Mouse (Mus musculus) stomach, embryonic 15.5 days (tissue): ENCODE measurements around the gene Clip2. TPM values are rescaled to one million over a fixed set of nuclear protein-coding genes. Genes with fewer than 3 reads are reported as not detected.
A peak's percentile ranks its signal among the peaks of the same experiment; 100 is the strongest.

Experiments
- ATAC-seq: fragments of 200-750 bp; cut with Nextera tagmentation; 2 replicates; pipeline ENCODE4 v1.8.0; 2017; ENCODE audit warnings: low read depth, moderate number of reproducible peaks, moderate TSS enrichment; ENCODE audit not compliant: insufficient read depth, low FRiP score
- H3K27ac ChIP-seq: fragments of 300-500 bp; sonication (generic); 2 replicates; pipeline ENCODE4 v1.5.1; 2015; ENCODE audit warnings: mild to moderate bottlenecking, inconsistent platforms
- H3K27me3 ChIP-seq: fragments of 300-500 bp; sonication (generic); replicated peaks from 2 replicates; pipeline ENCODE4 v1.6.1; 2015; ENCODE audit warnings: inconsistent platforms
- H3K36me3 ChIP-seq: fragments of 300-500 bp; sonication (generic); 2 replicates; pipeline ENCODE4 v1.6.1; 2015; ENCODE audit warnings: inconsistent platforms
- H3K4me1 ChIP-seq: fragments of 300-500 bp; sonication (generic); 2 replicates; pipeline ENCODE4 v1.6.1; 2015; ENCODE audit warnings: inconsistent platforms
- H3K4me2 ChIP-seq: fragments of 300-500 bp; sonication (generic); 2 replicates; pipeline ENCODE4 v1.6.1; 2015; ENCODE audit warnings: mild to moderate bottlenecking, inconsistent platforms
- H3K4me3 ChIP-seq: fragments of 300-500 bp; sonication (generic); replicated peaks from 2 replicates; pipeline ENCODE4 v1.5.1; 2015; ENCODE audit warnings: inconsistent platforms
- H3K9ac ChIP-seq: fragments of 300-500 bp; sonication (generic); 2 replicates; pipeline ENCODE4 v1.6.1; 2015; ENCODE audit warnings: inconsistent platforms
- H3K9me3 ChIP-seq: fragments of 300-500 bp; sonication (generic); 2 replicates; pipeline ENCODE4 v1.6.1; 2016; ENCODE audit warnings: inconsistent platforms
- WGBS: fragments of 180-500 bp; shearing (Covaris S2); methylation state at CpG from one replicate; pipeline ENCODE4 v1.1.7; 2015; 5-methylcytosine and 5-hydroxymethylcytosine counted together
- polyA plus RNA-seq: library from polyadenylated mRNA; unstranded; fragments of >200 nt; fragmentation: Nextera tagmentation; extraction: Ambion mirVana; gene quantifications from 2 replicates; pipeline ENCODE4 v1.2.1, GENCODE M21; 2015

Gene Clip2
- polyA plus RNA-seq, result 2.9 and 3.5 TPM in 2 replicates

- ATAC-seq, result peak; percentile 91
- 1% methylated on average over 59 of the region's 61 CpGs for WGBS
- Histone ChIP-seq H3K27me3 (no peaks in the 10 kb centered on the region), H3K4me1 (peaks cover 37% of the 10 kb centered on the region), H3K9me3 (no peaks in the 10 kb centered on the region), H3K36me3 (no peaks in the 10 kb centered on the region), H3K9ac (peak within 1 kb of the TSS; percentile 86), H3K4me2 (peak within 1 kb of the TSS; percentile 72), H3K4me3 (peak within 1 kb of the TSS; percentile 70), H3K27ac (peak within 1 kb of the TSS; percentile 95)
Measured at GRCm38 (mm10) chr5:134552110-134552972, at the start of gene Clip2. Clip2 (minus strand) TSS chr5:134552434.

GRCm38 (mm10) chr5:134597711-134598110, 45.5 kb upstream of the Clip2 start:
- Histone ChIP-seq H3K4me1 (no peaks in the 10 kb centered on the region), H3K4me2 (no peak overlapping the region), H3K4me3 (no peak overlapping the region), H3K9ac (no peak overlapping the region), H3K36me3 (peaks cover 54% of the 10 kb centered on the region), H3K9me3 (no peaks in the 10 kb centered on the region), H3K27ac (no peak overlapping the region), H3K27me3 (no peaks in the 10 kb centered on the region)
- no peak for ATAC-seq
- WGBS, result 82% methylated on average over 10 of the region's 10 CpGs

GRCm38 (mm10) chr5:134593093-134593492, 40.9 kb upstream of the Clip2 start:
- Histone ChIP-seq H3K4me1 (no peaks in the 10 kb centered on the region), H3K36me3 (peaks cover 57% of the 10 kb centered on the region), H3K4me2 (no peak overlapping the region), H3K9me3 (no peaks in the 10 kb centered on the region), H3K27ac (no peak overlapping the region), H3K9ac (no peak overlapping the region), H3K4me3 (no peak overlapping the region), H3K27me3 (no peaks in the 10 kb centered on the region)
- ATAC-seq, result peak; percentile 62; the same call in 1 of the 2 replicates
- 86% methylated on average over 9 of the region's 9 CpGs for WGBS

- peaks cover 50% of the 10 kb centered on the region for H3K36me3 ChIP-seq
- 89% methylated on average over 11 of the region's 11 CpGs for whole genome bisulfite sequencing
Measured at GRCm38 (mm10) chr5:134592026-134592581, 39.9 kb upstream of the Clip2 start.

GRCm38 (mm10) chr5:134589900-134590299, 37.7 kb upstream of the Clip2 start:
- H3K9me3 ChIP-seq, result no peaks in the 10 kb centered on the region
- H3K27me3 ChIP-seq, result no peaks in the 10 kb centered on the region
- H3K4me2 ChIP-seq, result no peak overlapping the region
- no peak for ATAC-seq
- no peak overlapping the region for H3K4me3 ChIP-seq
- H3K4me1 ChIP-seq, result no peaks in the 10 kb centered on the region
- H3K9ac ChIP-seq, result no peak overlapping the region
- no peak overlapping the region for H3K27ac ChIP-seq
- peaks cover 34% of the 10 kb centered on the region for H3K36me3 ChIP-seq
- WGBS, result 81% methylated on average over 3 of the region's 3 CpGs

More at GRCm38 (mm10) chr5:134592026-134592581, 39.9 kb upstream of the Clip2 start:
- ATAC-seq, result no peak
- Histone ChIP-seq H3K9ac (no peak overlapping the region), H3K27ac (no peak overlapping the region), H3K9me3 (no peaks in the 10 kb centered on the region), H3K4me1 (no peaks in the 10 kb centered on the region), H3K4me3 (no peak overlapping the region), H3K4me2 (no peak overlapping the region), H3K27me3 (no peaks in the 10 kb centered on the region)

GRCm38 (mm10) chr5:134584798-134585197, 32.6 kb upstream of the Clip2 start:
- no peak overlapping the region for H3K4me3 ChIP-seq
- WGBS, result 81% methylated on average over 5 of the region's 5 CpGs
- no peaks in the 10 kb centered on the region for H3K9me3 ChIP-seq
- H3K27ac ChIP-seq, result no peak overlapping the region
- H3K4me2 ChIP-seq, result no peak overlapping the region
- no peak for ATAC-seq
- H3K27me3 ChIP-seq, result no peaks in the 10 kb centered on the region
- no peak overlapping the region for H3K9ac ChIP-seq
- H3K36me3 ChIP-seq, result peaks cover 13% of the 10 kb centered on the region
- peaks cover 12% of the 10 kb centered on the region; the same call in 1 of the 2 replicates for H3K4me1 ChIP-seq

- Histone ChIP-seq H3K9me3 (no peaks in the 10 kb centered on the region), H3K27me3 (no peaks in the 10 kb centered on the region), H3K36me3 (peaks cover 13% of the 10 kb centered on the region), H3K4me1 (peaks cover 12% of the 10 kb centered on the region; the same call in 1 of the 2 replicates), H3K4me2 (peak overlapping the region; percentile 86), H3K4me3 (peak overlapping the region; percentile 99), H3K9ac (peak overlapping the region; percentile 16; the same call in 1 of the 2 replicates), H3K27ac (no peak overlapping the region)
- ATAC-seq, result no peak
- 69% methylated on average over 3 of the region's 3 CpGs for WGBS
Measured at GRCm38 (mm10) chr5:134583884-134584213, 31.6 kb upstream of the Clip2 start.

- H3K4me2 ChIP-seq, result peak overlapping the region; percentile 86
- H3K4me3 ChIP-seq, result peak overlapping the region; percentile 99
- H3K27ac ChIP-seq, result peak overlapping the region; percentile 78
- H3K9ac ChIP-seq, result peak overlapping the region; percentile 98
- no peaks in the 10 kb centered on the region for H3K27me3 ChIP-seq
- WGBS, result 24% methylated on average over 15 of the region's 15 CpGs
- ATAC-seq, result no peak
- peaks cover 12% of the 10 kb centered on the region; the same call in 1 of the 2 replicates for H3K4me1 ChIP-seq
- peaks cover 8% of the 10 kb centered on the region; the same call in 1 of the 2 replicates for H3K36me3 ChIP-seq
- no peaks in the 10 kb centered on the region for H3K9me3 ChIP-seq
Measured at GRCm38 (mm10) chr5:134583006-134583883, 31.0 kb upstream of the Clip2 start.

- Histone ChIP-seq H3K9me3 (no peaks in the 10 kb centered on the region), H3K4me3 (peak overlapping the region; percentile 99), H3K9ac (peak overlapping the region; percentile 98), H3K4me2 (peak overlapping the region; percentile 86), H3K36me3 (peaks cover 6% of the 10 kb centered on the region; the same call in 1 of the 2 replicates), H3K27ac (peak overlapping the region; percentile 78), H3K4me1 (peaks cover 12% of the 10 kb centered on the region; the same call in 1 of the 2 replicates), H3K27me3 (no peaks in the 10 kb centered on the region)
- 8% methylated on average over 29 of the region's 30 CpGs for WGBS
- peak; percentile 95 for ATAC-seq
Measured at GRCm38 (mm10) chr5:134582221-134582907, 30.1 kb upstream of the Clip2 start.

GRCm38 (mm10) chr5:134581146-134581545, 28.9 kb upstream of the Clip2 start, which contains the start of gene Rfc2:
Rfc2 (plus strand) TSS chr5:134581366.
- H3K9me3 ChIP-seq, result no peaks in the 10 kb centered on the region
- 74% methylated on average over 5 of the region's 5 CpGs for WGBS

GRCm38 (mm10) chr5:134579135-134579534, 26.9 kb upstream of the Clip2 start:
- H3K4me3 ChIP-seq, result no peak overlapping the region
- H3K27ac ChIP-seq, result no peak overlapping the region
- H3K9ac ChIP-seq, result no peak overlapping the region
- H3K9me3 ChIP-seq, result no peaks in the 10 kb centered on the region
- no peak for ATAC-seq
- WGBS, result 68% methylated on average over 3 of the region's 3 CpGs
- no peaks in the 10 kb centered on the region for H3K27me3 ChIP-seq
- peaks cover 11% of the 10 kb centered on the region; the same call in 1 of the 2 replicates for H3K4me1 ChIP-seq
- no peaks in the 10 kb centered on the region for H3K36me3 ChIP-seq
- no peak overlapping the region for H3K4me2 ChIP-seq

More at GRCm38 (mm10) chr5:134581146-134581545, 28.9 kb upstream of the Clip2 start, which contains the start of gene Rfc2:
- Histone ChIP-seq H3K4me2 (no peak within 1 kb of the TSS), H3K4me1 (peaks cover 12% of the 10 kb centered on the region; the same call in 1 of the 2 replicates), H3K27ac (no peak within 1 kb of the TSS), H3K9ac (no peak within 1 kb of the TSS), H3K27me3 (no peaks in the 10 kb centered on the region), H3K36me3 (no peaks in the 10 kb centered on the region), H3K4me3 (no peak within 1 kb of the TSS)
- no peak for ATAC-seq
